Mouse (Mus musculus) cortical plate, adult 2 months (tissue): ENCODE measurements at regions not wholly inside any gene's neighbourhood (a gene's known extent, or its start where the extent isn't known, plus 50 kb on each side); places are given as distances from the start of the nearest gene placed in this dataset.

Experiments
- CTCF ChIP-seq: fragments of 200-500 bp; IDR thresholded peaks from 2 replicates; pipeline ENCODE4 v1.5.1; 2011; ENCODE audit warnings: mild to moderate bottlenecking, control low read depth, low read length; ENCODE audit not compliant: insufficient read depth; ENCODE audit errors: extremely low read depth
- POLR2A ChIP-seq: fragments of 200-500 bp; IDR thresholded peaks from 2 replicates; pipeline ENCODE4 v1.6.1; 2011; ENCODE audit warnings: mild to moderate bottlenecking, low read length, control low read depth; ENCODE audit not compliant: insufficient read depth; ENCODE audit errors: extremely low read depth

DNA sequence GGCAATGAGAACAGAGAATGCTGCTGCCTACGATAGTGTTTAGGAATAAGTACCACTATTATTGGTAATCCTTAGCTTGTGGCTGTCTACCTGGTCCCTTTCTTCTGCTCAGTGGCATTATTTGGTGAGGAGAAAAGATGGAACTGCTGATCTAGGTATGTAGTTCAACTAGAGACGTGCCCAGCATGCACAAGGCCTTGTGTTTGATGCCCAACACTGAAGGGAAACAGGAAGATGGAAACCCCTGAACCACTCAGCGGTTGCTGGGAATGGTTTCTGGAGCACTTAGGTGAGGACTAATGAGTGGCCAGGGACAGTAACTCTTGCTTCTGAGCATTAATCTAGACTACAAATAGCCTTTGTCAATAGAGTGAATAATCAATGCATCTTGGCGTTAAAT lies 1145.5 kb downstream of the Adam3 start:
- no peak for TF ChIP-seq CTCF
- no peak for TF ChIP-seq POLR2A
